Mouse (Mus musculus) limb, embryonic 14.5 days (tissue): ENCODE data around the gene Rragd. TPM values are rescaled to one million over a fixed set of nuclear protein-coding genes. Genes with fewer than 3 reads are reported as not detected.

Experiments
- ATAC-seq: fragments of 200-750 bp; cut with Nextera tagmentation; 2 replicates; pipeline ENCODE4 v1.8.0; 2017; ENCODE audit warnings: low read depth, moderate number of reproducible peaks, moderate TSS enrichment; ENCODE audit not compliant: low FRiP score
- DNase-seq: peaks from one replicate; pipeline ENCODE4 v3.0.0-alpha.2; 2015; ENCODE audit warnings: low spot score
- H3K27ac ChIP-seq: fragments of 300-500 bp; sonication (generic); replicated peaks from 2 replicates; pipeline ENCODE4 v1.5.1; 2014; ENCODE audit warnings: low read depth, mild to moderate bottlenecking, low read length, moderate library complexity, mixed read lengths
- H3K27me3 ChIP-seq: fragments of 300-500 bp; sonication (generic); 2 replicates; pipeline ENCODE4 v1.6.1; 2014; ENCODE audit warnings: low read length, mixed read lengths; ENCODE audit not compliant: control insufficient read depth, insufficient read depth
- H3K36me3 ChIP-seq: fragments of 300-500 bp; sonication (generic); 2 replicates; pipeline ENCODE4 v1.6.1; 2014; ENCODE audit warnings: mild to moderate bottlenecking, low read length, moderate library complexity, mixed read lengths; ENCODE audit not compliant: control insufficient read depth, insufficient read depth
- H3K4me1 ChIP-seq: fragments of 300-500 bp; sonication (generic); 2 replicates; pipeline ENCODE4 v1.6.1; 2014; ENCODE audit warnings: antibody characterized with exemption, low read length, mixed read lengths; ENCODE audit not compliant: control insufficient read depth, insufficient read depth
- H3K4me2 ChIP-seq: fragments of 300-500 bp; sonication (generic); replicated peaks from 2 replicates; pipeline ENCODE4 v1.6.1; 2014; ENCODE audit warnings: low read depth, mild to moderate bottlenecking, low read length, moderate library complexity; ENCODE audit not compliant: severe bottlenecking
- H3K4me3 ChIP-seq: fragments of 300-500 bp; sonication (generic); replicated peaks from 2 replicates; pipeline ENCODE4 v1.5.1; 2014; ENCODE audit warnings: low read length
- H3K9ac ChIP-seq: fragments of 300-500 bp; sonication (generic); 2 replicates; pipeline ENCODE4 v1.6.1; 2014; ENCODE audit warnings: mild to moderate bottlenecking, low read depth, low read length, moderate library complexity; ENCODE audit not compliant: severe bottlenecking
- H3K9me3 ChIP-seq: fragments of 300-500 bp; sonication (generic); 2 replicates; pipeline ENCODE4 v1.6.1; 2016; ENCODE audit warnings: low read length; ENCODE audit not compliant: control insufficient read depth
- POLR2A ChIP-seq: fragments of 200-500 bp; IDR thresholded peaks from 2 replicates; pipeline ENCODE4 v1.8.0; 2012; ENCODE audit warnings: inconsistent platforms, mild to moderate bottlenecking, moderate library complexity, borderline replicate concordance; ENCODE audit not compliant: insufficient read depth, insufficient read length; ENCODE audit errors: extremely low read depth
- WGBS: fragments of 180-500 bp; shearing (Covaris S2); extraction: QIAGEN DNeasy Blood & Tissue Kit; methylation state at CpG from one replicate; pipeline ENCODE4 v1.1.7; 2014; 5-methylcytosine and 5-hydroxymethylcytosine counted together
- polyA plus RNA-seq, 2 experiments: library from polyadenylated mRNA; depleted of rRNA in 1 of 2; stranded (reverse) in 1 of 2; unstranded in 1 of 2; fragments of >200 nt; fragmentation: Nextera tagmentation in 1 of 2; extraction: Ambion mirVana in 1 of 2; gene quantifications; 2 replicates each; pipeline versions ENCODE4 v1.2.1 to v1.2.3; 2012 to 2014

Gene Rragd
- polyA plus RNA-seq (2012; rRNA removed): 11.8 and 12.3 TPM in 2 replicates
- 13.1 and 15.0 TPM in 2 replicates for polyA plus RNA-seq (2014; fragmentation: Nextera tagmentation; extraction: Ambion mirVana)

DNA sequence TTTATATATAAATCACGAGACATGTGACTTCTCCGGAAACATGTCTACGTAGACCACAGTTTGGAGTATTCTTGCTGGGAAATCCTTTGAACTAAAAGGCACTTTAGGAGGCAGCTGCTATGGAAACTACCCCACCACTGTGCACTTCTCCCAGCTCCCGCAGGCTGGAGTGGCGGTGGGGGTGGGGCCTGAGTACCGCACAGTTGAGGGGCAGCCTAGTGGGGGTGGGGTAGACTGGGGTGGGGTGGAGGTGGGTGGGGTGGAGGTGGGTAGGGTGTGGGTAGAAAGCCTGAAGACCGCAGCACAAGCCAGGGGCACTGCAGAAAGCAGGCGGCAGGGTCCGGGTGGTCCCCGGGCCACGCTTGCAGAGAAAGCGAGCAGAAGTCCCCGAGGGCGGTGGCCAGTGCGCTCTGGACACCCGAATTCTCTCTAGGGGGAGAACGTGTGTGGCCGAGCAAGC, at the start of gene Rragd:
Gene Rragd (plus strand): TSS at position 322 of the 460 bp plus-strand sequence.
- H3K27ac ChIP-seq: peak within 1 kb of the TSS; percentile 78
- under 1% methylated on average over 16 of the region's 18 CpGs for WGBS
- peak within 1 kb of the TSS; percentile 92 for H3K4me2 ChIP-seq
- H3K4me3 ChIP-seq: peak within 1 kb of the TSS; percentile 81
- DNase-seq (peak; percentile 39), ATAC-seq (peak; percentile 76)
- no peaks in the 10 kb centered on the region for H3K36me3 ChIP-seq
- H3K9me3 ChIP-seq: no peaks in the 10 kb centered on the region
- no peaks in the 10 kb centered on the region for H3K27me3 ChIP-seq
- peak within 1 kb of the TSS; percentile 76 for H3K9ac ChIP-seq
- TF ChIP-seq POLR2A: no peak
- peaks cover 9% of the 10 kb centered on the region; the same call in 1 of the 2 replicates for H3K4me1 ChIP-seq

DNA sequence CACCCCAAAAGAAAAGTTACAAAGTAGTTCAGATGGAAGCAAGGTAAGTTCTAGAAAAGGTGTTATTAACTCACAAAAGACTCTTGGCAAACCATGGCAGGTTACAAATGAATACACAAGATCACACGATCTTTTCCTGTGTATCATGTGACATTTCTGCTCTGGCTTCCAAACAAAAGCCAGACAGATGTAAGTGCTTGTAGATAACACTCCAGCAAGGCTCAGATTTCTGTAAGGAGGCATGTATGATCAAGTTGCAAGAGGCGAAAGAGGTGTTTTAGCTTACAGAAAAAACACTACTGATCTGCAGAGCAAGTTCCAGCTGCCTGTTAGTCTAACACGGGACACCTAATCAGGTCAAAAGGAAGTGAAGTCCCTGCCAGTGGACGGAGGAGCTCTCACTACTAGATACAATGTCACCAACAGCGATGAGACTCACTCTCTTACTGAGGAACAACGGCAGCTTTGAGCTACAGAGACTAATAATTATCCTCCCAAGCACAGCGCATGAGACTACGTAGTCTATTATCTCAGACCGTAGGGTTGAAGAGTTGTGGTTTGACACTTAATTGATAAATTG, 46.0 kb upstream of the Rragd start:
- Histone ChIP-seq H3K27me3 (no peaks in the 10 kb centered on the region), H3K9ac (no peak overlapping the region), H3K36me3 (no peaks in the 10 kb centered on the region), H3K27ac (no peak overlapping the region), H3K4me3 (no peak overlapping the region), H3K4me1 (0 out of 2 replicates have a peak, but pooled peaks cover 5% of the 10 kb centered on the region), H3K4me2 (no peak overlapping the region), H3K9me3 (no peaks in the 10 kb centered on the region)
- 45% methylated on average over 9 of the region's 9 CpGs for WGBS
- TF ChIP-seq POLR2A: no peak
- DNase-seq (no peak), ATAC-seq (no peak)

DNA sequence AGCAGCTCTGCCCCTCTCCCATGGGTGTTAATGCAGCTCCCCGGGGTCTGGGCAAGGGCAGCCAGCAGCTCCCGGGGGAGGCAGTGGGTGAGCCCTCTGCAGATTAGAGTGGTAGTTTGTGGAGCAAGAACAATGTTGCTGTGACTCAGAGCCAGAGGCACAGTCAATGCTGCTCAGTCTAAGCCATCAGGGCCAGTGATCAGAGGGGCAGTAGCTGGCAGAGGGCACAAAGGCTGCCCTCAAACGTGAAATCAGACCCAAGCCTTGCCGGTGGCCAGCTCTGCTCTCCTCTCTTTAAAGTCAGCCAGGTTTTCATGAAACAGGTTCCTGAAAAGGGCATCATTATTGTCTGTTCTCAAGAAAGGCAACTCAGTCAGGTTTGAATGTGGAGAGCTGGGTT, 43.3 kb upstream of the Rragd start:
- DNase-seq: no peak
- 0 out of 2 replicates have a peak, but pooled peaks cover 5% of the 10 kb centered on the region for H3K4me1 ChIP-seq
- no peak overlapping the region for H3K4me2 ChIP-seq
- no peaks in the 10 kb centered on the region for H3K36me3 ChIP-seq
- H3K9ac ChIP-seq: no peak overlapping the region
- 38% methylated on average over 4 of the region's 4 CpGs for WGBS
- H3K27ac ChIP-seq: no peak overlapping the region
- TF ChIP-seq POLR2A: no peak
- no peak for ATAC-seq
- H3K27me3 ChIP-seq: no peaks in the 10 kb centered on the region
- no peaks in the 10 kb centered on the region for H3K9me3 ChIP-seq
- no peak overlapping the region for H3K4me3 ChIP-seq

DNA sequence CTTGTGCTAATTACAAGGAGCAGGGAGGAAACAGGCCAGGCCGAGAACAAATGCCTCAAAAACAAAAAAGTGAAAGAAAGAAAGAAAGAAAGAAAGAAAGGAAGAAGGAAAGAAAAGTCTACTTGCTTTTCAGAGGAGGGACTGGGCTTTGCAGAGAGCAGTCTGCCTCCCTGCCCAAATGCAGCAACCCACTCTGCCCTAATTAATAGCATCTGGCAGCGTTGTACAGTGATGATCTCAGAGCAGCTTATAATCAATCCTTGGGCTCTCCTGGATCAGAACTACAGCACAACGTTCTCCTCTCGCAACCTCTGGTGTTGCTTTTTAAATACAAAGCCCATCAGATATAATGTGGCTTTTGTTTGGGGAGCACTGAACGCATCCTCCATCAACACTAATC, 42.9 kb upstream of the Rragd start:
- TF ChIP-seq POLR2A: no peak
- no peak for ATAC-seq
- Histone ChIP-seq H3K9me3 (no peaks in the 10 kb centered on the region), H3K4me3 (no peak overlapping the region), H3K9ac (peak overlapping the region; percentile 25; the same call in 1 of the 2 replicates), H3K36me3 (no peaks in the 10 kb centered on the region), H3K27ac (no peak overlapping the region), H3K27me3 (no peaks in the 10 kb centered on the region), H3K4me2 (no peak overlapping the region), H3K4me1 (0 out of 2 replicates have a peak, but pooled peaks cover 5% of the 10 kb centered on the region)
- no peak for DNase-seq
- 43% methylated on average over 5 of the region's 5 CpGs for WGBS

DNA sequence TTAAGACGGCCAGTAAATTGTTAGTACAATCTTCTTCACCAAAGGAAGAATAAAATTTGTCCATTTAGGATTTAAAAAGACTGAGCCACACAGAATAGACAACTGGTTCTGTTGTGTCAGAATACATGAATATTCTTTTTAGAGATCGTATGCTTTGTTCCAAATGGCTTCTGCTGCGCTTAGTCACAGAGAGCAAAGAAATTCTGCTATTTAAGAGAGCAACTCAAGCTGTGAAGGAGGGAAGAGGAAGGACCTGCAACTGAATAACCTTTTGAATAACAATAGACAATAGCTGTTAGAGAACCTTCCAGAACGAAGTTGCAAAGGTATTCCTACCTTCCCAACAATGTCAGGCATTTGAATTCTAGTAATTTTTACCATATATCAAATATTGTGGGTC, 41.9 kb upstream of the Rragd start:
- Histone ChIP-seq H3K27ac (no peak overlapping the region), H3K4me1 (0 out of 2 replicates have a peak, but pooled peaks cover 5% of the 10 kb centered on the region), H3K4me2 (no peak overlapping the region), H3K27me3 (no peaks in the 10 kb centered on the region), H3K4me3 (no peak overlapping the region), H3K36me3 (no peaks in the 10 kb centered on the region), H3K9ac (no peak overlapping the region), H3K9me3 (no peaks in the 10 kb centered on the region)
- ATAC-seq (no peak), DNase-seq (no peak)
- no peak for TF ChIP-seq POLR2A
- 76% methylated on average over 4 of the region's 4 CpGs for WGBS
